Mouse (Mus musculus) brain, embryonic 14.5 days (tissue): ENCODE results near the gene Uts2r.

Source experiments
- CTCF ChIP-seq: fragments of 200-500 bp; IDR thresholded peaks from 2 replicates; pipeline ENCODE4 v1.5.1; 2012; ENCODE audit warnings: inconsistent platforms, mild to moderate bottlenecking, moderate library complexity, borderline replicate concordance; ENCODE audit not compliant: insufficient read depth, insufficient read length; ENCODE audit errors: extremely low read depth
- POLR2A ChIP-seq: fragments of 200-500 bp; IDR thresholded peaks from 2 replicates; pipeline ENCODE4 v1.6.1; 2012; ENCODE audit warnings: mild to moderate bottlenecking, inconsistent platforms, borderline replicate concordance; ENCODE audit not compliant: poor library complexity, insufficient read depth, insufficient read length, severe bottlenecking; ENCODE audit errors: extremely low read depth

DNA sequence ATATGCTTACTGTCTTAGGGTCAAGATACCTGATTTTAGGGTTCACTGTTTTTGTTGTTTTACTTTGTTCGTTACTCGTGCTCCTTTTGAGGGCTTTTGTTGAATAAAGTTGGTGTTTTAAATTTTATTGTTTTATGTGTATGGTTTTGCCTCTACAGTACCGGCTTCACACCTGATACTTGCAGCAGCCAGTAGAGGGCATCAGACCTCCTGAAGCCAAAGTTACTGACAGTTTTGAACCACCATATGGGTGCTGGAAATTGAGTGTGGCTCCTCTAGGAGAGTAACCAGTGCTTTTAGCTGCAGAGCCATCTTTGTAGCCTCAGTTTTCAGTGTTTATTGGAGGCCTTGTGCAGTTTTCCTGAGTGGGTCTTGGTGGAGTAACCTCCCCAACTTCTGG is 11.9 kb upstream of the Uts2r start:
- TF ChIP-seq POLR2A (no peak), CTCF (peak; percentile 22; the same call in 1 of the 2 replicates)
